Mouse (Mus musculus) neural tube, embryonic 10.5 days (tissue): Measurements from ENCODE around the gene Fat1.
"Not testable (repeated sequence)": the region's sequence is repeated elsewhere in the genome, so short reads cannot be mapped to it uniquely, and the experiment has no call there.

Source experiments
- DNase-seq: peaks from one replicate; pipeline ENCODE4 v3.0.0-alpha.2; 2017; ENCODE audit warnings: low spot score; ENCODE audit errors: extremely low spot score

The Fat1 gene

DNA sequence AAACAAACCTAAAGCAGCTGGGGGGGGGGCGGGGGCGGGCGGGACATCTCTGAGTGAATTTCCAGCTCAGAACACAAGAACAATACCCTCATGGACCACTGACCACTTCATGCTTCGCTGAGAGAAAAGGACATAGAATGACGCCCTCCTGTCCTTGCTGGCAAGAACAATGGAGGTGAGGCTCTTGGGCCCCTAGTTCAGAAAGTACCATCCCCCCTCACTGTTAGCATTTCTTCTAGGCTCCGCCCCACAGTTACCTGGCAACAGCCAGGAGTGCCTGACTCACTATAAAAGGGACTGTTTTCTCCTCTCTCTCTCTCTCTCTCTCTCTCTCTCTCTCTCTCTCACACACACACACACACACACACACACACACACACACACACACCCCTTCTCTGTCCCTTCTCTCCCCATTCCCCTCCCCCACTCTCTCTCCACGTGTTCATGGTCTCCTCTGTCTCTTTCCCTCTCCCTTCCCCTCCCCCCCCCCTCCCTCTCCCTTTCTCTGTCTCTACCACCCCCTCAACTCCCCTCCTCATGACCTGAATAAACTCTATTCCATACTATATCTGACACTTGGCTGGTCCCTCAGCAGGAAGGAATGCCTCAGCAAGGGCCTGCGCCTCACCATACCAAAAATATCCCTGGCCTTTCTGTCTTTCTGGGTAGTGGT lies 129.1 kb downstream of the Fat1 start:
- peak; percentile 32 for DNase-seq

DNA sequence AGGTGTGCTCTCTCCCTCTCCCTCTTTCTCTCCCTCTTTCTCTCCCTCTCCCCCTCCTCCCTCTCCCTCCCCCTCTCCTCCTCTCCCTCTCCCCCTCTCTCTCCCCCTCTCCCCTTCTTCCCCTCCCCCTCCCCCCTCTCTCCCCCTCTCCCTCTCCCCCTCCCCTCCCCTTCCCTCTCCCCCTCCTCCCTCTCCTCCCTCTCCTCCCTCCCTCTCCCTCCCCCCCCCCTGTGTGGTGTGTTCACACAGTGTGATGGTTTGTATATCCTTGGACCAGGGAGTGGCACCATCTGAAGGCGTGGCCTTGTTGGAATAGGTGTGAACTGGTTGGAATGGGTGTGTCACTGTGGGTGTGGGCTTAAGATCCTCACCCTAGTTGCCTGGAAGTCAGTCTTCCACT lies 130.1 kb downstream of the Fat1 start:
- DNase-seq: not testable (repeated sequence)

DNA sequence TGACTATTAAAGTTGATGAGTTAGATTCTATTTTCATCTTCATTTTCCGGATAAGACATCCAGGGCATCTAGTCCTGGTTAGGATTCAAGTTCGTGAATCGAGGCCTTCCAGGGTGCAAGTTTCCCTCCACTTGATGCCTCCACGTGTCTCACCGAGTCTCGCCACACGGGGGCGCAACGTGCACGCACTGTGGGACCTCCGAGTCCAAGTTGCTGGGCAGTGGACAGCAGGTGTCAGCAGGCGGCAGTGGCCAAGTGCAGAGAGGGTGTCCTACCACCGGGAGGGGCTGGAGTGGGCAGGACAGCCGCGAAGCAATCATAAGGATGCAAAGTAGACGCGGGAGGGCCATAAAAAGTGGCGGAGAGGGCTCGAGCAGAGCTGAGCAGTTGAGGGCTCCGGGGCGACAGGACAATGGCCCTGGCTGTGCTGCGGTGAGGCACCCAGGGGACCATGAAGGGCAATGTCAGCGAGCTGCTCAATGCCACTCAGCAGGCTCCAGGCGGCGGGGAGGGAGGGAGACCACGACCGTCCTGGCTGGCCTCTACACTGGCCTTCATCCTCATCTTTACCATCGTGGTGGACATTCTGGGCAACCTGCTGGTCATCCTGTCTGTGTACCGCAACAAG lies 133.6 kb downstream of the Fat1 start, which contains the start of gene Mtnr1a:
TSS of gene Mtnr1a (plus strand) at position 379 of the 628 bp plus-strand sequence.
- DNase-seq: peak; percentile 97

DNA sequence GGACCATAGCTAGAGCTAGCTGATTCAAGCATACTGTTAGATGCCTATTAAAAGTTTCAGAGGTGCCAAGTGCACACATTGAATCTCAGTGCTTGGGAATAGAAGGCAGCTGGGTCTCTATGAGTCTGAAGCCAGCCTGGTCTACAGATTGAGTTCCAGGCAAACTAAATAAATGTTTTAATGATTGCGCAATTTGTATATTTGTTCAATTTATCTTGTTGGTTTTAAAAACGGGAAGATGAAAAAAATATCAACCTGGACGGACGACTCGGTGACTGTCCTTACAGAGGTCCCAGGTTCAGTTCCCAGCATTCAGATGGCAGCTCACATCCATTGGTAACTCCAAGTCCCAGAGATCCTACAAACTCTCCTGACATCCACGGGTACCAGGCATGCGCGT lies 135.7 kb downstream of the Fat1 start:
- DNase-seq: no peak

DNA sequence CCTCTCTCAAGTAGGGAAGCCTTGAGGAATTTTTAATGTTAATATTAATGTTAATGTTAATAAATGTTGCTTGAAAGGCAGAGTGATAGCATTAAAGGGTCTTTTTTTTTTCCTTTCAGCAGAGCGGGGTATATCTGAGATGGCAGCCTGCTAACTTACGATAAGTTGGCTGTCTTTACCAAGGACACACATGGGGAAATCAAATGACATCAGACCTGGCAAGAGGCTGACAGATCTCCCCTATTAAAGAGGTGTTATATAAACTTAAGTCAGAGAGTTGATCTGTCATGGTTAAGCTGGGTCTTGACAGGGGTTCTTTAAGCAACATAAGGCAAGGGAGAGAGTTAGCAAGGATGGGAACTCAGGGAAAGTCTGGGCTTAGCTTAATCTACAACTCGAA lies 145.6 kb downstream of the Fat1 start:
- no peak for DNase-seq

DNA sequence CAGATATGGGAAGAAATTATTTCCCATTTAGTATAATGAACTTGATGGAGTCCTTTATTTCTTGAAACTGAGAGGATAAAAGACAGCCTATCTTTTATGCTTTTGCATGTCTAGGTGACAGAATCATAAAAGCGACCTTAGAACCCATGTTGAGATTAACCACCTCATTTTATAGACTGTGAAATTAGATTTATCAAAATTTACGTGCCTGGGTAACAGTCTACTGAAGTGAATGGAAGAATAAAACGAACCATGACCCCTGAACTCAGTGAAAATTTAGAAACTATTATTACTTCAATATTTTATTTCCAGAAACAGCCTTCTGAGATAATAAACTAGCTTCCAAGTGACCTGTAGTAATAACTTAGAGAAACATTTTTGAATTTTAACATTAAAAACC lies 158.4 kb downstream of the Fat1 start:
- DNase-seq: no peak
